Comparison of ENCODE assay signal across 26 mouse cellular contexts in genomic region chr9:14646061-14646460, GRCm38 (mm10). TPM values are rescaled to one million over a fixed set of nuclear protein-coding genes. Genes with fewer than 3 reads are reported as not detected.
"Had no signal": no experiment of that assay in that cellular context is flagged by ENCODE, and none has a peak within 500 bp of the region (broad histone marks: within the 10 kb centered on the region; RNA-seq: fewer than 3 reads in every experiment).

No protein-coding gene starts in this region.

- H3K4me3 ChIP-seq: heart, adult 2 months; heart, embryonic 13.5 days; heart, embryonic 15.5 days; hindbrain, embryonic 13.5 days; hindbrain, embryonic 15.5 days; layer of hippocampus, adult 2 months; left cerebral cortex, adult 2 months; limb, embryonic 13.5 days; limb, embryonic 15.5 days; liver, embryonic 12.5 days had no signal

- H3K4me2 ChIP-seq: heart, embryonic 11.5 days; heart, embryonic 13.5 days; heart, embryonic 15.5 days; hindbrain, embryonic 13.5 days; hindbrain, embryonic 15.5 days; limb, embryonic 13.5 days; limb, embryonic 15.5 days; liver, embryonic 12.5 days had no signal

- H3K9ac ChIP-seq: heart, embryonic 13.5 days; heart, embryonic 15.5 days; hindbrain, embryonic 13.5 days; hindbrain, embryonic 15.5 days; limb, embryonic 13.5 days; limb, embryonic 15.5 days; liver, embryonic 12.5 days; liver, embryonic 14.5 days had no signal

- ATAC-seq: hindbrain, postnatal 0 days; intestine, embryonic 16.5 days; liver, embryonic 12.5 days had no signal

- H3K27ac ChIP-seq: heart, adult 2 months; heart, embryonic 13.5 days; heart, embryonic 15.5 days; hindbrain, embryonic 13.5 days; hindbrain, embryonic 15.5 days; hindbrain, postnatal 0 days; layer of hippocampus, adult 2 months; left cerebral cortex, adult 2 months; limb, embryonic 13.5 days; limb, embryonic 15.5 days; liver, embryonic 12.5 days; liver, embryonic 14.5 days had no signal

- DNase-seq: gastrocnemius, postnatal 10 days; gastrocnemius, postnatal 25 days; heart, adult 11 months; heart, adult 2 months; heart, postnatal 14 days; heart, postnatal 36 days; kidney, adult 18-20 months; kidney, adult 8-10 months; kidney, postnatal 10 days; kidney, postnatal 25 days; kidney, postnatal 4 days; left cerebral cortex, postnatal 4 days had no signal

- H3K4me1 ChIP-seq: liver, embryonic 12.5 days had no signal

- H3K27me3 ChIP-seq: heart, embryonic 13.5 days; heart, embryonic 15.5 days; hindbrain, embryonic 13.5 days; hindbrain, embryonic 15.5 days; limb, embryonic 13.5 days; limb, embryonic 15.5 days had no signal

- H3K36me3 ChIP-seq: heart, embryonic 13.5 days; heart, embryonic 15.5 days; hindbrain, embryonic 13.5 days; hindbrain, embryonic 15.5 days; limb, embryonic 13.5 days; limb, embryonic 15.5 days; liver, embryonic 12.5 days had no signal

- H3K9me3 ChIP-seq: heart, embryonic 15.5 days; hindbrain, embryonic 13.5 days; hindbrain, embryonic 15.5 days; limb, embryonic 13.5 days; limb, embryonic 15.5 days; liver, embryonic 12.5 days had no signal

RNA-seq across cellular contexts. Expression of gene Amotl1, which starts 1.2 kb away (rescaled TPM):
- total RNA-seq: hematopoietic stem cell, adult 5-6 weeks had no signal
